Mouse (Mus musculus) cerebellum, adult 2 months (tissue): ENCODE measurements around the gene Zfp335.

Experiments
- CTCF ChIP-seq: fragments of 200-500 bp; IDR thresholded peaks from 2 replicates; pipeline ENCODE4 v1.5.1; 2011; ENCODE audit warnings: low read depth, mild to moderate bottlenecking, control low read depth, low read length, moderate library complexity, borderline replicate concordance; ENCODE audit not compliant: insufficient read depth
- POLR2A ChIP-seq: fragments of 200-500 bp; IDR thresholded peaks from 2 replicates; pipeline ENCODE4 v1.6.1; 2011; ENCODE audit warnings: low read length, control low read depth, borderline replicate concordance; ENCODE audit not compliant: insufficient read depth

DNA sequence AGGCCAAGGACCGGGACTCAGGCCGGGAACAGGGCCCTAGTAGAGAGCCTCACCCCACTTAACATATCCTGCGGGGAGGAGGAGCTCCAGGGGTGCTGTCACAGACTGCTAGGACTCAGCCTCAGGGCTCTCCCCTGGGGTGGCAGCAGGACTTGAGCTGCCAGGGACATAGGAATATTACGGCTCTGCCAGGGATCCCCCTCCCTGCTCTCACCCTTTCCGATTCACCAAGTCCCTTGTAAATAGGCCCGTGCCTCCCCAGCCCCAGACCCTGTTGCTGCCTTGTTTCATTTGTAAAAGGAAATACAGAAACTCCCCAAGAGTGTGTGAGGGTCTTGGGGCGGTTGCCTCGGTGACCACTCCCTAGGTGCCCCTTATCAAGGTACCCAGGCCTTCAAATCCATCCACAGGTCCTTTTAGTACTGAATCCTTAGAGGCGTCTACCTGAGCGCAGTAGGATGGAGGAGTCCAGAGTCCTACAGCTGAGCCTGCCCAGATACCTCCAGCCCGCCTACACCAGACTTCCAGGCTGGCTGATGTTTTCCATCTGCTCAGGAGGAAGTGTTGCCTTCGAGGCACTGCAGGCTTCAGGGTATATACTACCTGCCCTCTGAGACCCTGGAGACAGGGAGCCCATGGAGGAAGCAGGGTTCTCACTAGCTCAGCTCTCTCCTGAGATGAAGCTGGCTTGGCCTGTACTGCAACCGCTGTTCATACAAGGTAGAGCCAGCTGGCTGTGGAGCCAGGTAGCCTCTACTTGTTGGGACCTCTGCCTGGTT is 20.3 kb downstream of the Zfp335 start:
- TF ChIP-seq CTCF (no peak), POLR2A (no peak)
